Mouse (Mus musculus) layer of hippocampus, adult 11-12 months (tissue): ENCODE data around the gene Bex3.

Experiments used
- DNase-seq: peaks from one replicate; pipeline ENCODE4 v3.0.0; 2022; ENCODE audit warnings: low spot score

The Bex3 gene

DNA sequence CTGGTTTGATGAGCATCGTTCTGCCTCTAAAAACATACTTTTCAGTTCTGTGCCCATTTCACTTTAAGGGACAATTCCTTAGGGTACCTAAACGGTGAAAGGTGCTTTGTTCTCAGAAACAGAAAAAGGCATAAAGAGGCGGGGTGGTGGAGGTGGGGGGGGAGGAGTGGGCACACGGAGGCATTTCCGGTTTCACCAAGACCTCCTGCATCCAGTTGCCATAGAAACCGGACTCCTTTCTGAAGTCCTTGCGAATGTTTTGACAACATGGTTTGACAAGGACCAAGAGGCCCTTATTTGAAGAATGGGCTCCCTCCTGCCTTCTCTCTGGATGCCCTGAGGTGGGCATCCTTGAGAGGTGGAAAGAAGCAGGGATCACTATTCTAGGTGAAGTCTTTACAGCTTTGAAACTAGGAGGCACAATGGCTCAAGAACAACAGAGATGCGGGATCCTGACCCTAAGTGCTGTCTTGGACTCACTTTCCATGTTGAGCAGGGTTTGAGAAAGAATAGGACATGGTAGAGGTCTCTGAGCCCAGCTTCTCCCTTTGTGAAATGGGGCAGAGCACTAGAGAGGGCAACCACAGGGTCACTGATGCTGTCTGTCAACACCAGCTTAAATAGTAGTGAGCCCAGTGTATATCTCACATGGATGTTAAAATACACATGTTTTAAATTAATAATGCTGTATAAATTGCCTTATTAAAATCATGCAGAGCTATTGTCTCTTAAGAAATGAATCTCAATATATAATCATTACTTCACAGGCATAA, 43.9 kb downstream of the Bex3 start:
- no peak for DNase-seq

- no peak for DNase-seq
These were observed 49.9 kb downstream of the Bex3 start for GRCm38 (mm10) chrX:136319953-136320352.
